Mouse (Mus musculus): ENCODE measurements at regions not wholly inside any gene's neighbourhood (a gene's known extent, or its start where the extent isn't known, plus 50 kb on each side); places are given as distances from the start of the nearest gene placed in this dataset.

GRCm38 (mm10) chr4:153114998-153115397 is 367.6 kb downstream of the Ajap1 start:
- no peaks in the 10 kb centered on the region for H3K36me3 ChIP-seq (ENCODE audit: control insufficient read depth, insufficient read depth, low read length)
- no peak overlapping the region for H3K4me3 ChIP-seq (ENCODE audit: low read depth, low read length)
- no peak overlapping the region for H3K9ac ChIP-seq (ENCODE audit: low read length)
- no peak overlapping the region for H3K27ac ChIP-seq (ENCODE audit: low read depth, low read length)
- H3K9me3 ChIP-seq (replicated peaks; ENCODE audit: control insufficient read depth, low read length), result no peaks in the 10 kb centered on the region
- no peaks in the 10 kb centered on the region for H3K4me1 ChIP-seq (ENCODE audit: control insufficient read depth, insufficient read depth, low read length)
- DNase-seq (ENCODE audit: low spot score) (no peak), ATAC-seq (no peak)
- no peak overlapping the region for H3K4me2 ChIP-seq (ENCODE audit: low read length)
- no peaks in the 10 kb centered on the region for H3K27me3 ChIP-seq (replicated peaks; ENCODE audit: control insufficient read depth, insufficient read depth, low read length)
- 50% methylated on average over 7 of the region's 7 CpGs for WGBS

GRCm38 (mm10) chr4:153113577-153113976 is 369.0 kb downstream of the Ajap1 start:
- Histone ChIP-seq H3K36me3 (ENCODE audit: control insufficient read depth, insufficient read depth, low read length) (no peaks in the 10 kb centered on the region), H3K4me1 (ENCODE audit: control insufficient read depth, insufficient read depth, low read length) (no peaks in the 10 kb centered on the region), H3K4me2 (ENCODE audit: low read length) (no peak overlapping the region), H3K9me3 (replicated peaks; ENCODE audit: control insufficient read depth, low read length) (no peaks in the 10 kb centered on the region), H3K4me3 (ENCODE audit: low read depth, low read length) (no peak overlapping the region), H3K9ac (ENCODE audit: low read length) (no peak overlapping the region), H3K27me3 (replicated peaks; ENCODE audit: control insufficient read depth, insufficient read depth, low read length) (no peaks in the 10 kb centered on the region), H3K27ac (ENCODE audit: low read depth, low read length) (no peak overlapping the region)
- WGBS, result 69% methylated on average over 2 of the region's 2 CpGs
- ATAC-seq (no peak), DNase-seq (ENCODE audit: low spot score) (no peak)

- peak overlapping the region; percentile 35; the same call in 1 of the 2 replicates for H3K27ac ChIP-seq (ENCODE audit: low read depth, low read length)
- peak; percentile 85 for DNase-seq (ENCODE audit: low spot score)
- H3K9me3 ChIP-seq (replicated peaks; ENCODE audit: control insufficient read depth, low read length), result no peaks in the 10 kb centered on the region; the same call in 1 of the 2 replicates
- no peaks in the 10 kb centered on the region for H3K36me3 ChIP-seq (ENCODE audit: control insufficient read depth, insufficient read depth, low read length)
- ATAC-seq, result peak; percentile 83
- H3K27me3 ChIP-seq (replicated peaks; ENCODE audit: control insufficient read depth, insufficient read depth, low read length), result no peaks in the 10 kb centered on the region
- H3K4me3 ChIP-seq (ENCODE audit: low read depth, low read length), result no peak overlapping the region
- H3K4me1 ChIP-seq (ENCODE audit: control insufficient read depth, insufficient read depth, low read length), result no peaks in the 10 kb centered on the region
- H3K4me2 ChIP-seq (ENCODE audit: low read length), result no peak overlapping the region
- 24% methylated on average over 16 of the region's 16 CpGs for WGBS
- H3K9ac ChIP-seq (ENCODE audit: low read length), result no peak overlapping the region
Measured at GRCm38 (mm10) chr4:153110291-153110746, 372.3 kb downstream of the Ajap1 start.

- ATAC-seq (no peak), DNase-seq (ENCODE audit: low spot score) (no peak)
- no peak overlapping the region for H3K27ac ChIP-seq (ENCODE audit: low read depth, low read length)
- no peak overlapping the region for H3K4me2 ChIP-seq (ENCODE audit: low read length)
- H3K9me3 ChIP-seq (replicated peaks; ENCODE audit: control insufficient read depth, low read length), result no peaks in the 10 kb centered on the region
- no peak overlapping the region for H3K9ac ChIP-seq (ENCODE audit: low read length)
- no peaks in the 10 kb centered on the region for H3K27me3 ChIP-seq (replicated peaks; ENCODE audit: control insufficient read depth, insufficient read depth, low read length)
- H3K4me3 ChIP-seq (ENCODE audit: low read depth, low read length), result no peak overlapping the region
- 77% methylated on average over 12 of the region's 12 CpGs for WGBS
- H3K36me3 ChIP-seq (ENCODE audit: control insufficient read depth, insufficient read depth, low read length), result no peaks in the 10 kb centered on the region
- no peaks in the 10 kb centered on the region for H3K4me1 ChIP-seq (ENCODE audit: control insufficient read depth, insufficient read depth, low read length)
Measured at GRCm38 (mm10) chr4:153098591-153098990, 384.0 kb downstream of the Ajap1 start.

GRCm38 (mm10) chr4:153097601-153098000 is 385.0 kb downstream of the Ajap1 start:
- Histone ChIP-seq H3K4me1 (ENCODE audit: control insufficient read depth, insufficient read depth, low read length) (no peaks in the 10 kb centered on the region), H3K4me2 (ENCODE audit: low read length) (no peak overlapping the region), H3K27me3 (replicated peaks; ENCODE audit: control insufficient read depth, insufficient read depth, low read length) (no peaks in the 10 kb centered on the region), H3K36me3 (ENCODE audit: control insufficient read depth, insufficient read depth, low read length) (no peaks in the 10 kb centered on the region), H3K9me3 (replicated peaks; ENCODE audit: control insufficient read depth, low read length) (no peaks in the 10 kb centered on the region), H3K4me3 (ENCODE audit: low read depth, low read length) (no peak overlapping the region), H3K9ac (ENCODE audit: low read length) (no peak overlapping the region), H3K27ac (ENCODE audit: low read depth, low read length) (no peak overlapping the region)
- no peak for DNase-seq (ENCODE audit: low spot score)
- ATAC-seq, result no peak
- 76% methylated on average over 1 of the region's 1 CpGs for WGBS

GRCm38 (mm10) chr4:153093129-153093528 is 389.5 kb downstream of the Ajap1 start:
- no peaks in the 10 kb centered on the region for H3K27me3 ChIP-seq (replicated peaks; ENCODE audit: control insufficient read depth, insufficient read depth, low read length)
- DNase-seq (ENCODE audit: low spot score), result no peak
- H3K9ac ChIP-seq (ENCODE audit: low read length), result no peak overlapping the region
- ATAC-seq, result no peak
- H3K4me1 ChIP-seq (ENCODE audit: control insufficient read depth, insufficient read depth, low read length), result no peaks in the 10 kb centered on the region
- WGBS, result 84% methylated on average over 3 of the region's 3 CpGs
- H3K36me3 ChIP-seq (ENCODE audit: control insufficient read depth, insufficient read depth, low read length), result no peaks in the 10 kb centered on the region
- no peak overlapping the region for H3K4me3 ChIP-seq (ENCODE audit: low read depth, low read length)
- H3K4me2 ChIP-seq (ENCODE audit: low read length), result no peak overlapping the region
- no peak overlapping the region for H3K27ac ChIP-seq (ENCODE audit: low read depth, low read length)
- H3K9me3 ChIP-seq (replicated peaks; ENCODE audit: control insufficient read depth, low read length), result no peaks in the 10 kb centered on the region

GRCm38 (mm10) chr4:153082166-153082565 is 400.4 kb downstream of the Ajap1 start:
- H3K27me3 ChIP-seq (replicated peaks; ENCODE audit: control insufficient read depth, insufficient read depth, low read length), result no peaks in the 10 kb centered on the region
- WGBS, result 48% methylated on average over 14 of the region's 14 CpGs
- ATAC-seq (no peak), DNase-seq (ENCODE audit: low spot score) (no peak)
- no peaks in the 10 kb centered on the region for H3K36me3 ChIP-seq (ENCODE audit: control insufficient read depth, insufficient read depth, low read length)
- H3K4me3 ChIP-seq (ENCODE audit: low read depth, low read length), result no peak overlapping the region
- no peak overlapping the region for H3K4me2 ChIP-seq (ENCODE audit: low read length)
- H3K4me1 ChIP-seq (ENCODE audit: control insufficient read depth, insufficient read depth, low read length), result no peaks in the 10 kb centered on the region
- H3K9ac ChIP-seq (ENCODE audit: low read length), result no peak overlapping the region
- no peak overlapping the region for H3K27ac ChIP-seq (ENCODE audit: low read depth, low read length)
- no peaks in the 10 kb centered on the region for H3K9me3 ChIP-seq (replicated peaks; ENCODE audit: control insufficient read depth, low read length)

- no peaks in the 10 kb centered on the region for H3K9me3 ChIP-seq (replicated peaks; ENCODE audit: control insufficient read depth, low read length)
- H3K4me2 ChIP-seq (ENCODE audit: low read length), result no peak overlapping the region
- H3K9ac ChIP-seq (ENCODE audit: low read length), result no peak overlapping the region
- H3K4me1 ChIP-seq (ENCODE audit: control insufficient read depth, insufficient read depth, low read length), result no peaks in the 10 kb centered on the region
- DNase-seq (ENCODE audit: low spot score), result no peak
- no peak overlapping the region for H3K27ac ChIP-seq (ENCODE audit: low read depth, low read length)
- 90% methylated on average over 3 of the region's 3 CpGs for WGBS
- no peaks in the 10 kb centered on the region for H3K36me3 ChIP-seq (ENCODE audit: control insufficient read depth, insufficient read depth, low read length)
- no peak for ATAC-seq
- H3K27me3 ChIP-seq (replicated peaks; ENCODE audit: control insufficient read depth, insufficient read depth, low read length), result no peaks in the 10 kb centered on the region
- H3K4me3 ChIP-seq (ENCODE audit: low read depth, low read length), result no peak overlapping the region
Measured at GRCm38 (mm10) chr4:153074590-153074989, 408.0 kb downstream of the Ajap1 start.

GRCm38 (mm10) chr4:153070190-153070745 is 412.3 kb downstream of the Ajap1 start:
- no peaks in the 10 kb centered on the region for H3K9me3 ChIP-seq (replicated peaks; ENCODE audit: control insufficient read depth, low read length)
- no peak overlapping the region for H3K27ac ChIP-seq (ENCODE audit: low read depth, low read length)
- H3K36me3 ChIP-seq (ENCODE audit: control insufficient read depth, insufficient read depth, low read length), result no peaks in the 10 kb centered on the region
- H3K27me3 ChIP-seq (replicated peaks; ENCODE audit: control insufficient read depth, insufficient read depth, low read length), result no peaks in the 10 kb centered on the region
- 55% methylated on average over 15 of the region's 15 CpGs for WGBS
- DNase-seq (ENCODE audit: low spot score) (no peak), ATAC-seq (no peak)
- no peak overlapping the region for H3K4me2 ChIP-seq (ENCODE audit: low read length)
- no peaks in the 10 kb centered on the region for H3K4me1 ChIP-seq (ENCODE audit: control insufficient read depth, insufficient read depth, low read length)
- H3K4me3 ChIP-seq (ENCODE audit: low read depth, low read length), result no peak overlapping the region
- H3K9ac ChIP-seq (ENCODE audit: low read length), result no peak overlapping the region

Measured in forebrain, embryonic 14.5 days (tissue).